Mouse (Mus musculus) testis, adult 2 months (tissue): Measurements from ENCODE around the gene Kcnj4.

Experiments used
- CTCF ChIP-seq: fragments of 200-500 bp; IDR thresholded peaks from 2 replicates; pipeline ENCODE4 v1.5.1; 2012; ENCODE audit warnings: low read depth, mild to moderate bottlenecking, inconsistent platforms, low read length, moderate library complexity; ENCODE audit not compliant: control insufficient read depth, insufficient read depth, insufficient replicate concordance
- POLR2A ChIP-seq: fragments of 200-500 bp; IDR thresholded peaks from 2 replicates; pipeline ENCODE4 v1.6.1; 2012; ENCODE audit warnings: low read depth, mild to moderate bottlenecking, inconsistent platforms, low read length, moderate library complexity; ENCODE audit not compliant: control insufficient read depth

GRCm38 (mm10) chr15:79505616-79506283, 709 bp upstream of the Kcnj4 start:
- TF ChIP-seq CTCF: no peak
- no peak for TF ChIP-seq POLR2A
